ENCODE assay signal across 24 mouse cellular contexts in genomic region chr11:58991911-58992310, GRCm38 (mm10). TPM values are rescaled to one million over a fixed set of nuclear protein-coding genes. Genes with fewer than 3 reads are reported as not detected.
DNase-seq lines count a peak whose midpoint lies in the region; ATAC-seq and TF ChIP-seq lines count a peak whose summit lies in the region.
"Had no signal": no experiment of that assay in that cellular context is flagged by ENCODE, and none has a peak within 500 bp of the region (broad histone marks: within the 10 kb centered on the region; RNA-seq: fewer than 3 reads in every experiment).

No protein-coding gene starts in this region.

- 72% methylated on average over 3 of the region's 3 CpGs for WGBS in heart, embryonic 11.5 days (ENCODE audit: insufficient replicate concordance)
- WGBS in midbrain, embryonic 11.5 days, result 86% methylated on average over 3 of the region's 3 CpGs
- WGBS in midbrain, embryonic 16.5 days, result 82% methylated on average over 3 of the region's 3 CpGs
- WGBS in forebrain, postnatal 0 days, result 80% methylated on average over 3 of the region's 3 CpGs

- no peak overlapping the region for H3K9ac ChIP-seq in heart, embryonic 11.5 days (ENCODE audit: low read depth, low read length)
- no peak overlapping the region for H3K9ac ChIP-seq in midbrain, embryonic 11.5 days (ENCODE audit: low read length)
- no peak overlapping the region for H3K9ac ChIP-seq in midbrain, embryonic 16.5 days (ENCODE audit: low read depth, low read length)
- H3K9ac ChIP-seq in forebrain, postnatal 0 days, result no peak overlapping the region
- H3K9ac ChIP-seq: embryonic facial prominence, embryonic 15.5 days; hindbrain, embryonic 15.5 days had no signal

- peaks cover 12% of the 10 kb centered on the region for H3K36me3 ChIP-seq in heart, embryonic 11.5 days (ENCODE audit: control insufficient read depth, insufficient read depth, low read length)
- peaks cover 11% of the 10 kb centered on the region; the same call in 1 of the 2 replicates for H3K36me3 ChIP-seq in midbrain, embryonic 11.5 days (ENCODE audit: control insufficient read depth, insufficient read depth, low read length)
- H3K36me3 ChIP-seq in midbrain, embryonic 16.5 days (ENCODE audit: control insufficient read depth, insufficient read depth, low read length), result peaks cover 27% of the 10 kb centered on the region
- peaks cover 40% of the 10 kb centered on the region for H3K36me3 ChIP-seq in forebrain, postnatal 0 days (ENCODE audit: insufficient read depth)

- H3K4me1 ChIP-seq in heart, embryonic 11.5 days (ENCODE audit: control insufficient read depth, insufficient read depth, low read length), result peaks cover 68% of the 10 kb centered on the region
- no peaks in the 10 kb centered on the region; the same call in 1 of the 2 replicates for H3K4me1 ChIP-seq in midbrain, embryonic 11.5 days (ENCODE audit: control insufficient read depth, insufficient read depth, low read length)
- H3K4me1 ChIP-seq in midbrain, embryonic 16.5 days (ENCODE audit: control insufficient read depth, insufficient read depth, low read length), result no peaks in the 10 kb centered on the region
- H3K4me1 ChIP-seq in forebrain, postnatal 0 days (ENCODE audit: insufficient read depth), result no peaks in the 10 kb centered on the region

- intact Hi-C loops in gastrocnemius, postnatal 14 days (cut with DNase I; ENCODE audit: low total_unique reads), result no loop called here
- intact Hi-C loops in heart, postnatal 25 days (cut with DNase I), result no loop called here

- H3K27me3 ChIP-seq in heart, embryonic 11.5 days (ENCODE audit: control insufficient read depth, insufficient read depth, low read length), result peaks cover 10% of the 10 kb centered on the region; the same call in 1 of the 2 replicates
- H3K27me3 ChIP-seq in midbrain, embryonic 11.5 days (ENCODE audit: control insufficient read depth, insufficient read depth, low read length), result peaks cover 12% of the 10 kb centered on the region
- peaks cover 8% of the 10 kb centered on the region; the same call in 1 of the 2 replicates for H3K27me3 ChIP-seq in midbrain, embryonic 16.5 days (ENCODE audit: control insufficient read depth, insufficient read depth, low read depth, low read length)
- H3K27me3 ChIP-seq in forebrain, postnatal 0 days (ENCODE audit: insufficient read depth, low read length), result no peaks in the 10 kb centered on the region

- H3K9me3 ChIP-seq in heart, embryonic 11.5 days (replicated peaks; ENCODE audit: control insufficient read depth, low read length), result no peaks in the 10 kb centered on the region
- H3K9me3 ChIP-seq in midbrain, embryonic 11.5 days (ENCODE audit: control insufficient read depth, low read length), result no peaks in the 10 kb centered on the region
- H3K9me3 ChIP-seq in midbrain, embryonic 16.5 days (replicated peaks; ENCODE audit: control insufficient read depth, low read length, poor library complexity, severe bottlenecking), result no peaks in the 10 kb centered on the region
- H3K9me3 ChIP-seq in forebrain, postnatal 0 days (ENCODE audit: low read length), result no peaks in the 10 kb centered on the region
- H3K9me3 ChIP-seq: embryonic facial prominence, embryonic 15.5 days; forebrain, embryonic 10.5 days; hindbrain, embryonic 15.5 days had no signal

- DNase-seq in gastrocnemius, postnatal 14 days, result peak; percentile 2
- DNase-seq in gastrocnemius, postnatal 4 days (ENCODE audit: low spot score in 2 of 2), result no peak
- no peak for DNase-seq in heart, postnatal 25 days (ENCODE audit: low spot score)
- peak; percentile 47 for DNase-seq in midbrain, embryonic 11.5 days (ENCODE audit: low spot score, missing footprints)
- no peak for DNase-seq in forebrain, postnatal 0 days
- DNase-seq: adrenal gland, postnatal 10 days; B cell, adult 2 months; cerebellum, adult 11 months; cerebellum, adult 8-10 months; cerebellum, postnatal 14 days; embryo, embryonic 11 days; gastrocnemius, postnatal 10 days; kidney, adult 8-10 months had no signal

- H3K4me3 ChIP-seq in heart, embryonic 11.5 days (ENCODE audit: low read depth, low read length), result no peak overlapping the region
- H3K4me3 ChIP-seq in midbrain, embryonic 11.5 days (ENCODE audit: low read depth, low read length), result no peak overlapping the region
- no peak overlapping the region for H3K4me3 ChIP-seq in midbrain, embryonic 16.5 days (ENCODE audit: low read depth, low read length)
- no peak overlapping the region for H3K4me3 ChIP-seq in forebrain, postnatal 0 days (ENCODE audit: low read depth, low read length)
- H3K4me3 ChIP-seq: embryonic facial prominence, embryonic 15.5 days; erythroblast, embryonic 14.5 days; forebrain, embryonic 10.5 days; hindbrain, embryonic 15.5 days had no signal

- no peak for TF ChIP-seq CTCF in forebrain, postnatal 0 days (IDR thresholded peaks at IDR 0.05; ENCODE audit: low read depth)

- H3K4me2 ChIP-seq in heart, embryonic 11.5 days, result no peak overlapping the region
- no peak overlapping the region for H3K4me2 ChIP-seq in midbrain, embryonic 11.5 days
- no peak overlapping the region for H3K4me2 ChIP-seq in midbrain, embryonic 16.5 days (ENCODE audit: low read length)
- no peak overlapping the region for H3K4me2 ChIP-seq in forebrain, postnatal 0 days (ENCODE audit: low read depth)
- H3K4me2 ChIP-seq: embryonic facial prominence, embryonic 15.5 days; hindbrain, embryonic 15.5 days had no signal

- ATAC-seq in heart, embryonic 11.5 days (replicated peaks; ENCODE audit: insufficient number of reproducible peaks, low FRiP score, low TSS enrichment), result no peak
- ATAC-seq in midbrain, embryonic 11.5 days (ENCODE audit: low FRiP score), result no peak
- no peak for ATAC-seq in midbrain, embryonic 16.5 days
- no peak for ATAC-seq in forebrain, postnatal 0 days
- ATAC-seq: CD4-positive, CD25-positive, alpha-beta regulatory T cell, adult 4 months; forebrain, embryonic 14.5 days; intestine, embryonic 16.5 days had no signal

- H3K27ac ChIP-seq in heart, embryonic 11.5 days (ENCODE audit: low read depth, low read length), result peak overlapping the region; percentile 47; the same call in 1 of the 2 replicates
- H3K27ac ChIP-seq in midbrain, embryonic 11.5 days (ENCODE audit: low read depth, low read length), result no peak overlapping the region
- no peak overlapping the region for H3K27ac ChIP-seq in midbrain, embryonic 16.5 days (ENCODE audit: low read length)
- H3K27ac ChIP-seq in forebrain, postnatal 0 days (ENCODE audit: low read depth, low read length), result no peak overlapping the region
- H3K27ac ChIP-seq: embryonic facial prominence, embryonic 15.5 days; forebrain, embryonic 10.5 days; hindbrain, embryonic 15.5 days had no signal

RNA-seq across cellular contexts. Expression of gene Trim11, which starts 14.0 kb away (rescaled TPM):
- total RNA-seq in gastrocnemius, postnatal 14 days (2021), result 1 to 10 TPM; 9.3 to 9.6 TPM
- total RNA-seq in gastrocnemius, postnatal 4 days (2021), result 10 to 100 TPM; 16.7 to 19.6 TPM
- 26.1 and 27.5 TPM in 2 replicates for polyA plus RNA-seq in heart, embryonic 11.5 days (2014; fragmentation: Nextera tagmentation; extraction: Ambion mirVana)
- 10 to 100 TPM; 14.8 to 15.5 TPM for total RNA-seq in heart, postnatal 25 days (2021)
- polyA plus RNA-seq in midbrain, embryonic 11.5 days (2014; fragmentation: Nextera tagmentation; extraction: Ambion mirVana), result 17.6 and 18.5 TPM in 2 replicates
- polyA plus RNA-seq in midbrain, embryonic 16.5 days (2015; fragmentation: Nextera tagmentation; extraction: Ambion mirVana), result 19.5 and 22.3 TPM in 2 replicates
- 29.2 and 31.9 TPM in 2 replicates for total RNA-seq in forebrain, postnatal 0 days (2014; rRNA removed)
- 13.5 and 16.0 TPM in 2 replicates for polyA plus RNA-seq in forebrain, postnatal 0 days (2015; fragmentation: Nextera tagmentation; extraction: Ambion mirVana)

RNA-seq across cellular contexts. Expression of gene Hist3h2a, which starts 37.4 kb away (rescaled TPM):
- 10 to 100 TPM; 15.1 to 16.8 TPM for total RNA-seq in gastrocnemius, postnatal 14 days (2021)
- 10 to 100 TPM; 37.1 to 42.7 TPM for total RNA-seq in gastrocnemius, postnatal 4 days (2021)
- 22.5 and 23.3 TPM in 2 replicates for polyA plus RNA-seq in heart, embryonic 11.5 days (2014; fragmentation: Nextera tagmentation; extraction: Ambion mirVana)
- 10 to 100 TPM; 17.1 to 21.3 TPM for total RNA-seq in heart, postnatal 25 days (2021)
- 57.8 and 61.8 TPM in 2 replicates for polyA plus RNA-seq in midbrain, embryonic 11.5 days (2014; fragmentation: Nextera tagmentation; extraction: Ambion mirVana)
- 107 and 115 TPM in 2 replicates for polyA plus RNA-seq in midbrain, embryonic 16.5 days (2015; fragmentation: Nextera tagmentation; extraction: Ambion mirVana)
- 181 and 199 TPM in 2 replicates for total RNA-seq in forebrain, postnatal 0 days (2014; rRNA removed)
- polyA plus RNA-seq in forebrain, postnatal 0 days (2015; fragmentation: Nextera tagmentation; extraction: Ambion mirVana), result 58.0 and 58.7 TPM in 2 replicates

RNA-seq across cellular contexts. Expression of gene Trim17, which starts 37.4 kb away (rescaled TPM):
- under 1 TPM in 1 of 2 experiments, not detected in 1; 0.29 TPM for total RNA-seq in gastrocnemius, postnatal 14 days (2021)
- total RNA-seq in gastrocnemius, postnatal 4 days (2021), result under 1 TPM; 0.23 to 0.29 TPM
- polyA plus RNA-seq in heart, embryonic 11.5 days (2014; fragmentation: Nextera tagmentation; extraction: Ambion mirVana), result 1.0 and 1.1 TPM in 2 replicates
- total RNA-seq in heart, postnatal 25 days (2021), result under 1 TPM; 0.10 to 0.17 TPM
- polyA plus RNA-seq in midbrain, embryonic 11.5 days (2014; fragmentation: Nextera tagmentation; extraction: Ambion mirVana), result 0.45 and 0.62 TPM in 2 replicates
- 1.3 and 2.1 TPM in 2 replicates for polyA plus RNA-seq in midbrain, embryonic 16.5 days (2015; fragmentation: Nextera tagmentation; extraction: Ambion mirVana)
- 3.4 and 4.0 TPM in 2 replicates for total RNA-seq in forebrain, postnatal 0 days (2014; rRNA removed)
- polyA plus RNA-seq in forebrain, postnatal 0 days (2015; fragmentation: Nextera tagmentation; extraction: Ambion mirVana), result 0.65 TPM in 2 replicates
- total RNA-seq: common myeloid progenitor, adult 5-6 weeks; granulocyte monocyte progenitor cell, adult 5-6 weeks had no signal

RNA-seq across cellular contexts. Expression of gene Hist3h2ba, which starts 43.2 kb away (rescaled TPM):
- total RNA-seq in gastrocnemius, postnatal 14 days (2021), result 1 to 10 TPM; 2.1 to 3.7 TPM
- total RNA-seq in gastrocnemius, postnatal 4 days (2021), result 10 to 100 TPM in 1 of 2 experiments, 1 to 10 TPM in 1; 9.8 to 17.0 TPM
- 6.4 and 8.4 TPM in 2 replicates for polyA plus RNA-seq in heart, embryonic 11.5 days (2014; fragmentation: Nextera tagmentation; extraction: Ambion mirVana)
- total RNA-seq in heart, postnatal 25 days (2021), result 1 to 10 TPM; 1.8 to 2.3 TPM
- 99.9 and 101 TPM in 2 replicates for polyA plus RNA-seq in midbrain, embryonic 11.5 days (2014; fragmentation: Nextera tagmentation; extraction: Ambion mirVana)
- 345 and 399 TPM in 2 replicates for polyA plus RNA-seq in midbrain, embryonic 16.5 days (2015; fragmentation: Nextera tagmentation; extraction: Ambion mirVana)
- total RNA-seq in forebrain, postnatal 0 days (2014; rRNA removed), result 446 and 960 TPM in 2 replicates
- 111 and 146 TPM in 2 replicates for polyA plus RNA-seq in forebrain, postnatal 0 days (2015; fragmentation: Nextera tagmentation; extraction: Ambion mirVana)

RNA-seq across cellular contexts. Expression of gene Rnf187, which starts 53.2 kb away (rescaled TPM):
- total RNA-seq in gastrocnemius, postnatal 14 days (2021), result 100 to 1,000 TPM; 126 to 139 TPM
- 100 to 1,000 TPM; 161 to 162 TPM for total RNA-seq in gastrocnemius, postnatal 4 days (2021)
- 172 and 192 TPM in 2 replicates for polyA plus RNA-seq in heart, embryonic 11.5 days (2014; fragmentation: Nextera tagmentation; extraction: Ambion mirVana)
- total RNA-seq in heart, postnatal 25 days (2021), result 100 to 1,000 TPM; 163 to 167 TPM
- polyA plus RNA-seq in midbrain, embryonic 11.5 days (2014; fragmentation: Nextera tagmentation; extraction: Ambion mirVana), result 354 and 381 TPM in 2 replicates
- polyA plus RNA-seq in midbrain, embryonic 16.5 days (2015; fragmentation: Nextera tagmentation; extraction: Ambion mirVana), result 550 and 556 TPM in 2 replicates
- total RNA-seq in forebrain, postnatal 0 days (2014; rRNA removed), result 668 and 716 TPM in 2 replicates
- 583 and 608 TPM in 2 replicates for polyA plus RNA-seq in forebrain, postnatal 0 days (2015; fragmentation: Nextera tagmentation; extraction: Ambion mirVana)

Comparison
In these comparisons a context has a peak if more than half of its experiments do, and no peak if none do; other contexts are left out.
1. DNase-seq: peak in gastrocnemius, postnatal 14 days (single experiment) and midbrain, embryonic 11.5 days (single experiment); none in gastrocnemius, postnatal 4 days (0 of 2), heart, postnatal 25 days (single experiment) and forebrain, postnatal 0 days (single experiment).